In the genomic region with DNA sequence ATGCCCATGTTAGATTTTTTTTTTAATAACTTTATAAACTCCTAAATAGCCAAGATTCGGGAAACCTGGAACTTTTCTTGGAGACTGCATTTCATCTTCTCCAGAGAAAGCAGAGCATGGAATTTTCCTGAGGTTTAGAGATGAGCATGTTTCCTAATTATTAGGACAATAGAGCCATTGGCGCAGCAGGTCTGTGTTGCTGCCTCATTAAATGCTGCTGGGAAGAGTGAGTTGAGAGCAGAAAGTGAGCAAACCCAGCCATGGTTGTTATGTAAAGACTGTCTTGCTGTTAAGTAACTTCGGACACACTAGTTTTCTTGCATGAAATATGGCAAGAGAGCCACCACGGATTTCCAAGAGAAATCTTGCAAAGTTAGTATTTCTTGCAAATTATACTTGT, we compare ENCODE assay signal across 21 mouse cellular contexts. TPM values are rescaled to one million over a fixed set of nuclear protein-coding genes. Genes with fewer than 3 reads are reported as not detected.
DNase-seq lines count a peak whose midpoint lies in the region; ATAC-seq lines count a peak whose summit lies in the region.
"Had no signal": no experiment of that assay in that cellular context is flagged by ENCODE, and none has a peak within 500 bp of the region (broad histone marks: within the 10 kb centered on the region; RNA-seq: fewer than 3 reads in every experiment).

No protein-coding gene starts in this region.

- H3K36me3 ChIP-seq in intestine, embryonic 15.5 days = no peaks in the 10 kb centered on the region
- H3K36me3 ChIP-seq: embryonic facial prominence, embryonic 12.5 days; forebrain, embryonic 12.5 days; G1E; hindbrain, embryonic 15.5 days had no signal

- H3K27ac ChIP-seq in intestine, embryonic 15.5 days = no peak overlapping the region
- H3K27ac ChIP-seq: embryonic facial prominence, embryonic 12.5 days; forebrain, embryonic 12.5 days; gastrocnemius, adult 2 months; hindbrain, embryonic 15.5 days had no signal

- no peak overlapping the region for H3K4me2 ChIP-seq in intestine, embryonic 15.5 days (replicated peaks)
- H3K4me2 ChIP-seq: embryonic facial prominence, embryonic 12.5 days; forebrain, embryonic 12.5 days; heart, embryonic 12.5 days; hindbrain, embryonic 15.5 days had no signal

- no peaks in the 10 kb centered on the region for H3K4me1 ChIP-seq in intestine, embryonic 15.5 days (replicated peaks)
- H3K4me1 ChIP-seq: embryonic facial prominence, embryonic 12.5 days; forebrain, embryonic 12.5 days; hindbrain, embryonic 15.5 days had no signal

- 75% methylated on average over 4 of the region's 4 CpGs for WGBS in intestine, embryonic 15.5 days

- no peak overlapping the region for H3K4me3 ChIP-seq in intestine, embryonic 15.5 days (replicated peaks)
- H3K4me3 ChIP-seq: embryonic facial prominence, embryonic 12.5 days; forebrain, embryonic 12.5 days; gastrocnemius, adult 2 months; heart, embryonic 12.5 days; hindbrain, embryonic 15.5 days had no signal

- ATAC-seq in cerebellum, adult (ENCODE audit: insufficient number of reproducible peaks, low FRiP score, low TSS enrichment) = peak; percentile 45; the same call in 1 of the 2 replicates
- peak; percentile 90 for ATAC-seq in frontal cortex, adult (ENCODE audit: low TSS enrichment)
- no peak for ATAC-seq in intestine, embryonic 15.5 days
- ATAC-seq: CD4-positive, CD25-positive, alpha-beta regulatory T cell, adult 4 months; forebrain, embryonic 16.5 days; intestine, postnatal 0 days had no signal

- H3K9me3 ChIP-seq in intestine, embryonic 15.5 days = no peaks in the 10 kb centered on the region
- H3K9me3 ChIP-seq: embryonic facial prominence, embryonic 12.5 days; forebrain, embryonic 12.5 days; heart, embryonic 12.5 days; hindbrain, embryonic 15.5 days had no signal

- H3K9ac ChIP-seq in intestine, embryonic 15.5 days = no peak overlapping the region
- H3K9ac ChIP-seq: embryonic facial prominence, embryonic 12.5 days; forebrain, embryonic 12.5 days; heart, embryonic 12.5 days; hindbrain, embryonic 15.5 days had no signal

- DNase-seq in cerebellum, postnatal 14 days = no peak
- DNase-seq in frontal cortex, postnatal 10 days (ENCODE audit: low spot score in 2 of 2) = no peak
- DNase-seq in Muller cell, postnatal 12 days (ENCODE audit: inconsistent ontology term) = peak; percentile 54
- DNase-seq in retina, postnatal 1 day = peak; percentile 66
- DNase-seq: adrenal gland, postnatal 10 days; B cell, adult 2 months; embryo, embryonic 11 days; gastrocnemius, adult 2 months; gastrocnemius, postnatal 25 days; heart, postnatal 36 days had no signal

- H3K27me3 ChIP-seq in intestine, embryonic 15.5 days (replicated peaks) = no peaks in the 10 kb centered on the region
- H3K27me3 ChIP-seq: embryonic facial prominence, embryonic 12.5 days; forebrain, embryonic 12.5 days; heart, embryonic 12.5 days; hindbrain, embryonic 15.5 days had no signal

RNA-seq across cellular contexts. Expression of a gene that starts 18.6 kb away (rescaled TPM):
- 1.4 and 1.8 TPM in 2 replicates for polyA plus RNA-seq in intestine, embryonic 15.5 days (2015; fragmentation: Nextera tagmentation; extraction: Ambion mirVana)
- polyA plus RNA-seq: CD4-positive, CD25-positive, alpha-beta regulatory T cell, adult 4 months; G1E had no signal

Comparison
In these comparisons a context has a peak if more than half of its experiments do, and no peak if none do; other contexts are left out.
1. DNase-seq: peak in Muller cell, postnatal 12 days (single experiment) and retina, postnatal 1 day (single experiment); none in cerebellum, postnatal 14 days (0 of 2) and frontal cortex, postnatal 10 days (0 of 2).